Mouse (Mus musculus): ENCODE measurements around the gene Hand2.

DNA sequence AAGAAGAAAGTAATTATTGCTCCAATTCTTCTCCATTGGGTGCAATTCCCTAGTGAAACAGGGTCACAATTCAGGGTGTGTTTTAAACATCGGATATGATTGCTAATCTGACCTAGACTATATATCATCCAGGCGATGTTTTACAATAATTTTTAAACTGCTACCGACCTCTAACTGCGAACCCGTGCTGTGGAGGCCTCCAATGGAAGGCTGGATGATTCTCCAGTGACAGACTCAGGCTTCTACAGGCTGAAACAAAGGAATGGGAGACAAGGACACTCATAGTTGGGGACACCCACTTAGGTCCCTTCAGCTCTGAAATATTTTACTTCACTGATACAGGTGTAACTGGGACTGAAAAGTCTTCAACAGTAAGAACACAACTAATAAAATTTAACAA is 13.9 kb downstream of the Hand2 start:
- no peak for TF ChIP-seq CTCF (IDR thresholded peaks at IDR 0.05; ENCODE audit: borderline replicate concordance, extremely low read depth, insufficient read depth, insufficient read length)
- TF ChIP-seq POLR2A (IDR thresholded peaks at IDR 0.05; ENCODE audit: borderline replicate concordance, extremely low read depth, insufficient read depth, insufficient read length, poor library complexity, severe bottlenecking) = no peak
